In the genomic region with DNA sequence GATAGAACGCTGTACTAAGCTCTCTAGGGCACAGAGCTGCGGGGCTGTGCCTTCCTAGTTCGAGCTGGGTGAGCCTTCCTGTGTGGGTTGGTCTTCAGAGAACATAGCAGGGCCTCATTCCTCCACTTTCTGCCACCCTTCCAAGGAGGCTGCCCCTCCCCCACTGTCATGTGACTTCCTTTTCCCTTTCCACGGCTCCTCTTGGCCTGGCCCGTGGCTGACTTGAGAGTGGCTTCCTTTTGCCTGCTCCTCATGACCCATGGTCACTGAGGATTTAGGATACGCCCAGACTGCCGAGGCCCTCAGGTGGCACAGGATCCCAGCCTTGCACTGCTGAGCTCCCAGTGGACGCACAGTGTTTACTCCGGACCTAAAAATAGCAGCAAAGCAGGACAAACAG, we compare ENCODE assay signal across 9 mouse cellular contexts. TPM values are rescaled to one million over a fixed set of nuclear protein-coding genes. Genes with fewer than 3 reads are reported as not detected.
DNase-seq lines count a peak whose midpoint lies in the region; ATAC-seq and TF ChIP-seq lines count a peak whose summit lies in the region.
"Had no signal": no experiment of that assay in that cellular context is flagged by ENCODE, and none has a peak within 500 bp of the region (broad histone marks: within the 10 kb centered on the region; RNA-seq: fewer than 3 reads in every experiment).

No protein-coding gene starts in this region.

- no peak overlapping the region for H3K4me2 ChIP-seq in hindbrain, embryonic 14.5 days (replicated peaks)
- H3K4me2 ChIP-seq in heart, embryonic 13.5 days = no peak overlapping the region; the same call in 1 of the 2 replicates
- H3K4me2 ChIP-seq in liver, embryonic 12.5 days = peak overlapping the region; percentile 32
- H3K4me2 ChIP-seq in midbrain, embryonic 15.5 days = no peak overlapping the region

- peaks cover 18% of the 10 kb centered on the region for H3K4me1 ChIP-seq in hindbrain, embryonic 10.5 days (replicated peaks)
- peaks cover 7% of the 10 kb centered on the region for H3K4me1 ChIP-seq in hindbrain, embryonic 14.5 days (replicated peaks; ENCODE audit: control insufficient read depth, insufficient read depth, low read length)
- H3K4me1 ChIP-seq in heart, embryonic 13.5 days = peaks cover 28% of the 10 kb centered on the region
- peaks cover 70% of the 10 kb centered on the region for H3K4me1 ChIP-seq in liver, embryonic 12.5 days
- H3K4me1 ChIP-seq in cerebellum, adult 2 months (ENCODE audit: control insufficient read depth, insufficient read depth, low read length) = peaks cover 4% of the 10 kb centered on the region; the same call in 1 of the 2 replicates
- H3K4me1 ChIP-seq in midbrain, embryonic 15.5 days = peaks cover 14% of the 10 kb centered on the region

- peaks cover 17% of the 10 kb centered on the region for H3K36me3 ChIP-seq in hindbrain, embryonic 10.5 days
- peaks cover 33% of the 10 kb centered on the region for H3K36me3 ChIP-seq in hindbrain, embryonic 14.5 days (replicated peaks; ENCODE audit: control insufficient read depth, insufficient read depth)
- H3K36me3 ChIP-seq in heart, embryonic 13.5 days = peaks cover 20% of the 10 kb centered on the region
- peaks cover 23% of the 10 kb centered on the region for H3K36me3 ChIP-seq in liver, embryonic 12.5 days
- H3K36me3 ChIP-seq in midbrain, embryonic 15.5 days (replicated peaks) = no peaks in the 10 kb centered on the region

- TF ChIP-seq CTCF in cerebellum, adult 2 months (IDR thresholded peaks at IDR 0.05; ENCODE audit: borderline replicate concordance, insufficient read depth, low read depth, low read length) = no peak

- no peak overlapping the region for H3K9ac ChIP-seq in hindbrain, embryonic 14.5 days
- peak overlapping the region; percentile 34; the same call in 1 of the 2 replicates for H3K9ac ChIP-seq in heart, embryonic 13.5 days
- no peak overlapping the region; the same call in 1 of the 2 replicates for H3K9ac ChIP-seq in liver, embryonic 12.5 days
- no peak overlapping the region for H3K9ac ChIP-seq in midbrain, embryonic 15.5 days

- WGBS in hindbrain, embryonic 10.5 days = 82% methylated on average over 9 of the region's 9 CpGs
- WGBS in hindbrain, embryonic 14.5 days = 74% methylated on average over 9 of the region's 9 CpGs
- WGBS in heart, embryonic 13.5 days = 35% methylated on average over 9 of the region's 9 CpGs
- WGBS in liver, embryonic 12.5 days (ENCODE audit: insufficient replicate concordance) = 21% methylated on average over 9 of the region's 9 CpGs
- 64% methylated on average over 9 of the region's 9 CpGs for WGBS in cerebellum, adult 2 months
- WGBS in midbrain, embryonic 15.5 days = 72% methylated on average over 9 of the region's 9 CpGs

- H3K4me3 ChIP-seq in hindbrain, embryonic 10.5 days = no peak overlapping the region
- H3K4me3 ChIP-seq in hindbrain, embryonic 14.5 days (replicated peaks; ENCODE audit: low read length) = no peak overlapping the region
- H3K4me3 ChIP-seq in heart, embryonic 13.5 days = no peak overlapping the region
- no peak overlapping the region for H3K4me3 ChIP-seq in liver, embryonic 12.5 days
- no peak overlapping the region for H3K4me3 ChIP-seq in cerebellum, adult 2 months (replicated peaks; ENCODE audit: insufficient read depth, low read depth, low read length)
- no peak overlapping the region for H3K4me3 ChIP-seq in midbrain, embryonic 15.5 days

- no peak for TF ChIP-seq POLR2A in cerebellum, adult 2 months (IDR thresholded peaks at IDR 0.05; ENCODE audit: borderline replicate concordance, insufficient read depth, low read length)

- no peaks in the 10 kb centered on the region for H3K27me3 ChIP-seq in hindbrain, embryonic 10.5 days (ENCODE audit: insufficient read depth, poor library complexity, severe bottlenecking)
- H3K27me3 ChIP-seq in hindbrain, embryonic 14.5 days (ENCODE audit: control insufficient read depth, insufficient read depth, low read length) = no peaks in the 10 kb centered on the region
- H3K27me3 ChIP-seq in heart, embryonic 13.5 days (replicated peaks) = no peaks in the 10 kb centered on the region
- H3K27me3 ChIP-seq in liver, embryonic 12.5 days (replicated peaks) = no peaks in the 10 kb centered on the region
- no peaks in the 10 kb centered on the region for H3K27me3 ChIP-seq in cerebellum, adult 2 months (ENCODE audit: control insufficient read depth, insufficient read depth, low read length)
- H3K27me3 ChIP-seq in midbrain, embryonic 15.5 days (replicated peaks) = no peaks in the 10 kb centered on the region

- DNase-seq in hindbrain, embryonic 10.5 days (ENCODE audit: low spot score) = no peak
- no peak for DNase-seq in hindbrain, embryonic 14.5 days (ENCODE audit: low spot score)
- peak; percentile 57 for DNase-seq in adrenal gland, postnatal 25 days
- no peak for DNase-seq in cerebellum, adult 2 months

- no peaks in the 10 kb centered on the region for H3K9me3 ChIP-seq in hindbrain, embryonic 10.5 days
- H3K9me3 ChIP-seq in hindbrain, embryonic 14.5 days (ENCODE audit: control insufficient read depth, low read length) = no peaks in the 10 kb centered on the region
- no peaks in the 10 kb centered on the region for H3K9me3 ChIP-seq in heart, embryonic 13.5 days
- no peaks in the 10 kb centered on the region for H3K9me3 ChIP-seq in liver, embryonic 12.5 days (replicated peaks)
- no peaks in the 10 kb centered on the region for H3K9me3 ChIP-seq in midbrain, embryonic 15.5 days

- ATAC-seq in hindbrain, embryonic 14.5 days (ENCODE audit: low FRiP score) = no peak
- ATAC-seq in heart, embryonic 13.5 days (ENCODE audit: extremely low read depth, insufficient number of reproducible peaks, low FRiP score, low TSS enrichment) = no peak
- ATAC-seq in liver, embryonic 12.5 days = no peak
- ATAC-seq in midbrain, embryonic 15.5 days (replicated peaks) = no peak
- no peak for ATAC-seq in cerebellum, adult (ENCODE audit: insufficient number of reproducible peaks, low FRiP score, low TSS enrichment)

- H3K27ac ChIP-seq in hindbrain, embryonic 10.5 days = 0 out of 2 replicates have a peak overlapping the region, but pooled peaks have one; percentile 62
- H3K27ac ChIP-seq in hindbrain, embryonic 14.5 days = no peak overlapping the region
- peak overlapping the region; percentile 53 for H3K27ac ChIP-seq in heart, embryonic 13.5 days (replicated peaks)
- peak overlapping the region; percentile 62 for H3K27ac ChIP-seq in liver, embryonic 12.5 days
- H3K27ac ChIP-seq in cerebellum, adult 2 months (ENCODE audit: insufficient read depth, low read length) = no peak overlapping the region
- H3K27ac ChIP-seq in midbrain, embryonic 15.5 days = no peak overlapping the region

RNA-seq across cellular contexts. Expression of gene Nat9, which starts 4.5 kb away (rescaled TPM):
- polyA plus RNA-seq in hindbrain, embryonic 10.5 days (2016; fragmentation: Nextera tagmentation; extraction: Ambion mirVana) = 18.7 and 24.3 TPM in 2 replicates
- 18.2 and 20.0 TPM in 2 replicates for polyA plus RNA-seq in hindbrain, embryonic 14.5 days (2014; fragmentation: Nextera tagmentation; extraction: Ambion mirVana)
- total RNA-seq in adrenal gland, postnatal 25 days (2021) = 37.3 and 38.1 TPM in 2 replicates
- 13.8 and 19.0 TPM in 2 replicates for polyA plus RNA-seq in heart, embryonic 13.5 days (2015; fragmentation: Nextera tagmentation; extraction: Ambion mirVana)
- polyA plus RNA-seq in liver, embryonic 12.5 days (2016; fragmentation: Nextera tagmentation; extraction: Ambion mirVana) = 12.8 and 12.9 TPM in 2 replicates
- polyA plus RNA-seq in cerebellum, adult 2 months (2012; rRNA removed) = 30.8 and 37.5 TPM in 2 replicates
- polyA plus RNA-seq in midbrain, embryonic 15.5 days (2015; fragmentation: Nextera tagmentation; extraction: Ambion mirVana) = 22.5 and 25.5 TPM in 2 replicates

RNA-seq across cellular contexts. Expression of gene Tmem104, which starts 4.9 kb away (rescaled TPM):
- polyA plus RNA-seq in hindbrain, embryonic 10.5 days (2016; fragmentation: Nextera tagmentation; extraction: Ambion mirVana) = 6.9 and 10.6 TPM in 2 replicates
- 10.7 and 11.7 TPM in 2 replicates for polyA plus RNA-seq in hindbrain, embryonic 14.5 days (2014; fragmentation: Nextera tagmentation; extraction: Ambion mirVana)
- total RNA-seq in adrenal gland, postnatal 25 days (2021) = 19.9 and 22.3 TPM in 2 replicates
- polyA plus RNA-seq in heart, embryonic 13.5 days (2015; fragmentation: Nextera tagmentation; extraction: Ambion mirVana) = 7.1 and 7.7 TPM in 2 replicates
- 7.5 and 8.1 TPM in 2 replicates for polyA plus RNA-seq in liver, embryonic 12.5 days (2016; fragmentation: Nextera tagmentation; extraction: Ambion mirVana)
- 12.5 and 13.3 TPM in 2 replicates for polyA plus RNA-seq in cerebellum, adult 2 months (2012; rRNA removed)
- polyA plus RNA-seq in midbrain, embryonic 15.5 days (2015; fragmentation: Nextera tagmentation; extraction: Ambion mirVana) = 12.6 and 15.3 TPM in 2 replicates

RNA-seq across cellular contexts. Expression of gene Slc9a3r1, which starts 29.0 kb away (rescaled TPM):
- polyA plus RNA-seq in hindbrain, embryonic 10.5 days (2016; fragmentation: Nextera tagmentation; extraction: Ambion mirVana) = 39.6 and 49.8 TPM in 2 replicates
- 60.5 and 65.9 TPM in 2 replicates for polyA plus RNA-seq in hindbrain, embryonic 14.5 days (2014; fragmentation: Nextera tagmentation; extraction: Ambion mirVana)
- total RNA-seq in adrenal gland, postnatal 25 days (2021) = 17.5 and 18.1 TPM in 2 replicates
- polyA plus RNA-seq in heart, embryonic 13.5 days (2015; fragmentation: Nextera tagmentation; extraction: Ambion mirVana) = 23.1 and 24.4 TPM in 2 replicates
- polyA plus RNA-seq in liver, embryonic 12.5 days (2016; fragmentation: Nextera tagmentation; extraction: Ambion mirVana) = 74.5 and 75.7 TPM in 2 replicates
- 87.2 and 87.9 TPM in 2 replicates for polyA plus RNA-seq in cerebellum, adult 2 months (2012; rRNA removed)
- polyA plus RNA-seq in midbrain, embryonic 15.5 days (2015; fragmentation: Nextera tagmentation; extraction: Ambion mirVana) = 46.4 and 54.6 TPM in 2 replicates

RNA-seq across cellular contexts. Expression of gene Cd300lf, which starts 58.4 kb away (rescaled TPM):
- polyA plus RNA-seq in hindbrain, embryonic 10.5 days (2016; fragmentation: Nextera tagmentation; extraction: Ambion mirVana) = 0.11 TPM in 1 of 2 replicates, not detected in the other
- not detected in 2 replicates for polyA plus RNA-seq in hindbrain, embryonic 14.5 days (2014; fragmentation: Nextera tagmentation; extraction: Ambion mirVana)
- 0.55 and 0.62 TPM in 2 replicates for total RNA-seq in adrenal gland, postnatal 25 days (2021)
- 0.37 and 0.38 TPM in 2 replicates for polyA plus RNA-seq in heart, embryonic 13.5 days (2015; fragmentation: Nextera tagmentation; extraction: Ambion mirVana)
- 0.90 and 1.3 TPM in 2 replicates for polyA plus RNA-seq in liver, embryonic 12.5 days (2016; fragmentation: Nextera tagmentation; extraction: Ambion mirVana)
- polyA plus RNA-seq in cerebellum, adult 2 months (2012; rRNA removed) = 0.57 and 0.72 TPM in 2 replicates
- polyA plus RNA-seq in midbrain, embryonic 15.5 days (2015; fragmentation: Nextera tagmentation; extraction: Ambion mirVana) = 0.20 and 0.27 TPM in 2 replicates
- polyA plus RNA-seq: C2C12 had no signal

Comparison
In these comparisons a context has a peak if more than half of its experiments do, and no peak if none do; other contexts are left out.
1. H3K27ac ChIP-seq: peak in hindbrain, embryonic 10.5 days (single experiment), heart, embryonic 13.5 days (single experiment) and liver, embryonic 12.5 days (single experiment); none in hindbrain, embryonic 14.5 days (single experiment), cerebellum, adult 2 months (single experiment) and midbrain, embryonic 15.5 days (single experiment).